Mouse (Mus musculus) megakaryocyte-erythroid progenitor cell, adult 5-6 weeks (primary cell): ENCODE measurements around the gene Serpina1f. TPM values are rescaled to one million over a fixed set of nuclear protein-coding genes. Genes with fewer than 3 reads are reported as not detected.
"Not testable (repeated sequence)": the region's sequence is repeated elsewhere in the genome, so short reads cannot be mapped to it uniquely, and the experiment has no call there.

Experiments
- ATAC-seq: replicated peaks from 2 replicates; pipeline ENCODE4 v1.8.0; 2016; ENCODE audit warnings: mild to moderate bottlenecking, inconsistent platforms; ENCODE audit not compliant: severe bottlenecking, poor library complexity, low FRiP score, low TSS enrichment
- total RNA-seq, 2 experiments: library from RNA; stranded (forward) in 1 of 2; stranded (reverse) in 1 of 2; fragments of 200-1000, 215-1000 nt in 1 of 2; fragments of >200 nt in 1 of 2; fragmentation: Nextera tagmentation in 1 of 2; gene quantifications; 2 replicates each; pipeline ENCODE4 v1.2.3; 2014 to 2017

Gene Serpina1f
- total RNA-seq (2014; fragmentation: Nextera tagmentation) (not detected in 2 replicates), total RNA-seq (2017) (not detected in 2 replicates)

GRCm38 (mm10) chr12:103695429-103695828, at the start of gene Serpina1f:
TSS of gene Serpina1f (minus strand) at chr12:103695529.
- ATAC-seq: no peak

GRCm38 (mm10) chr12:103737791-103738580, 42.7 kb upstream of the Serpina1f start:
- not testable (repeated sequence) for ATAC-seq

GRCm38 (mm10) chr12:103735566-103735965, 40.2 kb upstream of the Serpina1f start:
- not testable (repeated sequence) for ATAC-seq

GRCm38 (mm10) chr12:103735101-103735500, 39.8 kb upstream of the Serpina1f start:
- ATAC-seq: not testable (repeated sequence)

- no peak for ATAC-seq
Measured at GRCm38 (mm10) chr12:103711537-103711936, 16.2 kb upstream of the Serpina1f start.

GRCm38 (mm10) chr12:103710405-103710804, 15.1 kb upstream of the Serpina1f start:
- no peak for ATAC-seq

GRCm38 (mm10) chr12:103706113-103706512, 10.8 kb upstream of the Serpina1f start:
- ATAC-seq: no peak

GRCm38 (mm10) chr12:103705547-103705946, 10.2 kb upstream of the Serpina1f start:
- no peak for ATAC-seq

GRCm38 (mm10) chr12:103700144-103700750, 4.9 kb upstream of the Serpina1f start:
- no peak for ATAC-seq

- no peak for ATAC-seq
Measured at GRCm38 (mm10) chr12:103688221-103688814, 7.0 kb downstream of the Serpina1f start.

- ATAC-seq: no peak
Measured at GRCm38 (mm10) chr12:103687021-103687420, 8.3 kb downstream of the Serpina1f start.

GRCm38 (mm10) chr12:103686050-103686449, 9.3 kb downstream of the Serpina1f start:
- no peak for ATAC-seq

GRCm38 (mm10) chr12:103685386-103685785, 9.9 kb downstream of the Serpina1f start:
- ATAC-seq: no peak

- no peak for ATAC-seq
Measured at GRCm38 (mm10) chr12:103683775-103684174, 11.6 kb downstream of the Serpina1f start.

- no peak for ATAC-seq
Measured at GRCm38 (mm10) chr12:103681739-103682138, 13.6 kb downstream of the Serpina1f start.

- ATAC-seq: no peak
Measured at GRCm38 (mm10) chr12:103681169-103681568, 14.2 kb downstream of the Serpina1f start.

- not testable (repeated sequence) for ATAC-seq
Measured at GRCm38 (mm10) chr12:103679853-103680252, 15.5 kb downstream of the Serpina1f start.

GRCm38 (mm10) chr12:103676039-103676438, 19.3 kb downstream of the Serpina1f start, which contains the start of gene Serpina16:
TSS of gene Serpina16 (minus strand) at chr12:103676139.
- no peak for ATAC-seq

- no peak for ATAC-seq
Measured at GRCm38 (mm10) chr12:103673179-103673578, 22.1 kb downstream of the Serpina1f start.

- ATAC-seq: no peak
Measured at GRCm38 (mm10) chr12:103671483-103671882, 23.8 kb downstream of the Serpina1f start.
